Mouse (Mus musculus) heart, adult 18-20 months (tissue): ENCODE measurements around the gene Ldhc. TPM values are rescaled to one million over a fixed set of nuclear protein-coding genes. Genes with fewer than 3 reads are reported as not detected.
A peak's percentile ranks its signal among the peaks of the same experiment; 100 is the strongest.
"Not testable (repeated sequence)": the region's sequence is repeated elsewhere in the genome, so short reads cannot be mapped to it uniquely, and the experiment has no call there.

Source experiments
- DNase-seq, 2 experiments: peaks; one replicate each; pipeline ENCODE4 v3.0.0; 2021 to 2022; ENCODE audit warnings: mixed read lengths in 1 of 2
- total RNA-seq, 2 experiments: library from RNA; stranded (reverse); gene quantifications; 2 replicates each; pipeline ENCODE4 v1.2.3; 2021

Gene Ldhc
- total RNA-seq, 2 experiments from 2014 or later, result not detected

DNA sequence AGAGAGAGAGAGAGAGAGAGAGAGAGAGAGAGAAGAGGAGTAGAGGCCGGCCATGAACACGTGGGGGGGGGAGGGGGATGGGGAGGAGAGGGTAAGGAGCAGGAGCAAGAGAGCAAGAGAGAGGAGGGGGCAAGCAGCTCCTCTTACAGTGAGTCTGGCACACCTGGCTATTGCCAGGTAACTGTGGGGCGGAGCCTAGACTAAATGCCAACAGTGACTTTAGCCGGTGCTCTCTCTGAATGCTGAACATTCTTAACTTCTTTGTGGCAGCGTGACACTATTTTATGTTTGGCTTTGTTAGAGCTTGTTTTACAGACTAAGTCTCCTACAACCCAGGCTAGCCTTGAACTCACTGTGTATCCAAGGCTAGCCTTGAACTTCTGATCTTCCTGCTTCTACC is 18.7 kb upstream of the Ldhc start:
- DNase-seq, result no peak

DNA sequence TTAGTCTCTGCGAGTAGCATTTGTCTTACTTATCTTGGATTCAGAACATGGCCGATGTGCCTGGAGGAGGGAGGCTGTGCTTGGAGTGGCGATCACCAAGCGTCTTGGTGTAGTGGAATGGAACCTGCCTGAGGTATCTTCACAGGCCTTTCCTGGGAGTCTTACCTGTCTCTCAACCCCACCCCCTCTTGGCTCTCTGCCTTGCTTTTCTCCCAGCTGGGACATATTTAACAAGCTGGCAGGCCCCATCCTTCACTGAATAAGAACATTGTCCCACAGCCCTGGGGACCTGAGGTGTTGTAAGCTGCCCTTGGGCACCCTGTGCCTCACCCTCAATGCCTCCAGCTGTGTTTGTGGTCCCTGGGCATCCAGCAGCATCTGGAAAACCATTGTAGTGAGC is 17.4 kb upstream of the Ldhc start:
- DNase-seq, result no peak

- peak; percentile 95 to 96 for DNase-seq
Measured at GRCm38 (mm10) chr7:46845211-46845977, 15.6 kb upstream of the Ldhc start.

GRCm38 (mm10) chr7:46845978-46846485 is 15.0 kb upstream of the Ldhc start:
- no peak for DNase-seq

DNA sequence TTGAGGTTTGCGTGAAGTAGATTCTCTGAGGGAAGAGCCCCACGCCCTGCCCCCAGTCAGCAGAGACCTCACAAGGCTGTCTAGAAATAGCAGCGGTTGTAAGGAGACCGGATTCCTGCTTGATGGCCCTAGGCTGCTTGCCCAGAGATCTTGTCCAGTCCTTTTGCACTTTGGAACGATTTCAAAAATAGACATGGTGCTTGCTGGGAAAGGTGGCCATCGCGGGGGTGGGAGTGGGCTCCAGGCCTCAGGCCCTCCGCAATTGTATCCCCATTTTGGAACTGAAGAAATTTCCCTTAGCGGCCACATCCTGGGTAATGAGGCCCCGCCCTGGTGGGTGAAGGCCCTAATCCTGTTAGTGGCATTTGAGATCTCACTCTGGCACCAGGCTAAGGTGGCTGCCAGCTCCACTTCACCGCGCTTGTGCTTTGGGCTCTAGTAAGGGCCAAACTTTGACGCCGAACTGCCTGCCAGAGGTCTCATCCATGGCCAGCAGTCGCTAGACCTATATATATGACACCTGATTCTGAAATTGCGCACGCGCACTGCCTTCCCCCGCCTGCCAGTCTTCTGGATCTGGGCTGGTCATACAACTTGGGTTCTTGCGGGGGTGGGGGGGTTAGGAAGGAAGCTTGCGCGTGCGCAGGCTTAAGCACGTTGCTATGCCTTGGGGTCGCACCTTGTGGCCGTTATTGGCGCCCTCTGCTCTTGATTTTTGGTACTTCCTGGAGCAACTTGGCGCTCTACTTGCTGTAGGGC is 14.3 kb upstream of the Ldhc start:
- peak; percentile 77 for DNase-seq

DNA sequence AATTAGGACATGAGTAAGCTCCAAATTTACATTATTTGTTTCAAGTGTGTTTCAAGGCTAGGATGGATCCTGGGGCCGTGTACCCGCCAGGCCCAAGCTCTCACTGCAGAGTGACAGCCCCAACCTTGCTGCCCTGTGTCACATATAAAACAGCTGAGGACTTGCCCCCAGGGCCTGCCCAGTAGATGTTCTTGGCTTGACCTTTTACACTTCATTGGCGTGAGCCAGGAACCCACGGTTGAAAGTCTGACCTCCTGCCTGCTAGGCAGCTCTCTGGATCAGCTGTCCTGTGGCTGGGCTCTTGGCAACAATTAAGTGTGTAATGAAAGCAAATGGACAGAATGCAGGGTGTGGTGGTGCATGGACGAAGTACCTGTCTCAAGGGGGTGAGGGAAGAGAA is 11.7 kb upstream of the Ldhc start:
- DNase-seq, result peak in 1 of 2 experiments; percentile 27

DNA sequence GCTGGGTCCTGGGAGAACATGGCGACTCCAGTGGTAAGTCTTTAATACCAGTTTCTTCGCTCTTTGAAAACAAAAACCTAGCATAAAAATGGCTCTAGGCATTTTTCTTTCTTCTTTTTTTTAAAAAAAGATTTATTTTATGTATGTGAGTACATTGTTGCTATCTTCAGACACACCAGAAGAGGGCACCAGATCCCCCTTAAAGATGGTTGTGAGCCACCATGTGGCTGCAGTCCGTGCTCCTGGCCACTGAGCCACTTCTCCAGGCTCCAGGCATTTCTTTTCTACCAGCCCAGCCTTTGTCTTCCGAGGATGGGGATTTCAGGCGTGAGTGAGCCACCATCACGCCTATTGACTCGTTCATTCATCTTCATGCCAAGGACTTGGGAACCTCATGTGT is 10.0 kb upstream of the Ldhc start:
- no peak for DNase-seq

- DNase-seq, result no peak
Measured at GRCm38 (mm10) chr7:46852666-46853065, 8.3 kb upstream of the Ldhc start.

DNA sequence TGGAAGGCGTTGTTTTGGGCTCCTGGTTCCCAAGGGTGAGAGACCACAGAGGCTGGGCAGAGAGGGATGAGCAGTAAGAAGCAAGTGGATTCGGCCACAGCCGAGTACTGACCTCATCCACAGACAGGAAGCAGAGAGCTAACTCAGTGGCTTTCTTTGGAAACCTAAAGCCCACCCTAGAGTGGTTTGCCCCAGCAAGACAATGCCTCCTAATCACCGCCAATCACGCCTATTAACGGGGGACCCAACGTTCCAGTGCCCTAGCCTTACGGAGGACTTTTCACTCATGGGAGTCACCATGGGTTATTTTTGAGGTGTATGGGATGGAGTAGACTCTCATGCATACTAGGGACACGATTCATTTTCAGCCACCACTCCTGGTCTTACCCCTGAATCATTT is 7.6 kb upstream of the Ldhc start:
- no peak for DNase-seq

GRCm38 (mm10) chr7:46855866-46856560 is 5.0 kb upstream of the Ldhc start:
- no peak for DNase-seq

DNA sequence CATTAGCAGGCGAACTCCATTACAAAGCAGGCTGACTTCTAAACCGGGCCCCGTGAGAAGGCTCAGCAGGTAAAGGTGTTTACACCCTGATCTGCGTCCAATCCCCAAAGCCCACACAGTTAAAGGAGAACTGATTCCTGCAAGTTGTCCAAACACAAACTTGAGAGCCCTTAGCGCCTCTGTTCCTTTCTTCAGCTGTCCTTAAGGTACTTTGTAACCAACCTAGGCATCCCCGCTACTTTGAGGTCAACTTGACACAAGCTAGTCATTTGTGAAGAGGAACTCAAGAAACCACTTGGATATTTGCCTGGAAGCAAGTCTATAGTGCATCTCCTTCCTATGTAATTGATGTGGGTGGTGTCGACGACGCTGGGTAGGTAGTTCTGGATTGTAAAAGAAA is 3.6 kb upstream of the Ldhc start:
- no peak for DNase-seq

DNA sequence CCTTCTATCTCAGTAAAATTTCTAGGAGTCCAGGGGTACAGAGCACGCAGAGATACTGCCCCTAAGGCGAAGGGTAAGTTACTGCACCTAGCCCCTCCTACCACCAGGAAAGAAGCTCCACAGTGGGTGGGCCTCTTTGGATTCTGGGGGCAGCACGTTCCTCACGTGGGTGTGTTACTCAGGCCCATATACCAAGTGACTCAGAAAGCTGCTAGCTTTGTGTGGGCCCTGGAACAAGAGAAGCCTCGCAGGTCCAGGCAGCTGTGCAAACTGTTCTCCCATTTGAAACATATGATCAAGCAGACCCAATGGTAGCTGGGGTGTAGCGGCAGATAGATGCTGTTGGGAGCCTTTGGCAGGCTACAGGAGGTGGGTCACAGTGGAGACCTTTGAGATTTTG is 2.0 kb upstream of the Ldhc start:
- no peak for DNase-seq

- no peak for DNase-seq
Measured at GRCm38 (mm10) chr7:46871988-46872387, 11.0 kb downstream of the Ldhc start.

GRCm38 (mm10) chr7:46876841-46877240 is 15.8 kb downstream of the Ldhc start:
- no peak for DNase-seq

GRCm38 (mm10) chr7:46877255-46877654 is 16.3 kb downstream of the Ldhc start:
- DNase-seq, result no peak

GRCm38 (mm10) chr7:46879851-46880250 is 18.8 kb downstream of the Ldhc start:
- DNase-seq, result no peak

DNA sequence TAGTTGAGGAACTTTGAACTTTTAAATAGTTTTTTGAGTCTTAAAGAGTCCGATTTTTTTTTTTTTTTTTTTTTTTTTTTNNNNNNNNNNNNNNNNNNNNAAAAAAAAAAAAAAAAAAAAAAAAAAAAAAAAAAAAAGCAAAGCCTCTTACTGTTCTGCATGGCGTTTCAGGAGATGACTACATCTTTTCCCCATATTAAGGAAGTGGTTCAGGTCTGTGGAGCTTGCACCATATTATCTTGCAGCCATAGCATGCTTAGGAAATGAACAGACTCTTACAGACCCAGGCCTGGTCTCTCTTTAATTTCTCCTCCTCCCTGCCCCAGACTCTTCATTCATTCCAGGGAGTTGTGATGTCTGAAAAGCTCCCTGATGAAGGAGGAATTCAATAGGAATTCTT is 20.0 kb downstream of the Ldhc start:
- DNase-seq, result no peak

DNA sequence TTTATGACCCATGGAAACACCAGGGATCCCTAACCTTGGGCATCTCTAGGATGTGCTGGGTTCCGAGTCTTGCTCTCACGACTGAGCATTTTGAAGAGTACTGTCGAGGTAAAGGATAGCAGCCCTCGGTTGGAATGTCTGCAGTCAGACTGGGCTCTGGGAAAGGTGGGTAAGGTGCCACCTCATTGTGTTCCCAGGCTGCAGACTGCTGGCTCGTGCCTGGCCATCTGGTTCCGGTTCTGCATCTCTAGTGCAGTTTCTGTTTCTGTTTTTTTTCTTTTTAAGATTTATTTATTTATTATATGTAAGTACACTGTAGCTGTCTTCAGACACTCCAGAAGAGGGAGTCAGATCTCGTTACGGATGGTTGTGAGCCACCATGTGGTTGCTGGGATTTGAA is 20.9 kb downstream of the Ldhc start:
- not testable (repeated sequence) for DNase-seq

GRCm38 (mm10) chr7:46883304-46883703 is 22.3 kb downstream of the Ldhc start:
- DNase-seq, result no peak

DNA sequence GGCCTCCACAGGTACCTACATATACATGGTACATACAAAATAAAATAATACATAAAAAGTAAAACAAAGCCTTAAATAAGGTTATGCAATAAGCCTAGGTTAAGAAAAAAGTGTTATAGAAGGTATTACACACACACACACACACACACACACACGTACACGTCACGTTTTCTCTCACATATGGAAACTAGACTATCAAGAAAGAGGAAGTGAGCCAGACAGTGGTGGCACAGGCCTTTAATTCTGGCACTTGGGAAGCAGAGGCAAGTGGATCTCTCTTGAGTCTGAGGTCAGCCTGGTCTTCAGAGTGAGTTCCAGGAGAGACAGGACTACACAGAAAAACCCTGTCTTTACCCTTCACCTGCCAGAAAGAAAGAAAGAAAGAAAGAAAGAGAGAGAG is 34.5 kb downstream of the Ldhc start:
- DNase-seq, result no peak

DNA sequence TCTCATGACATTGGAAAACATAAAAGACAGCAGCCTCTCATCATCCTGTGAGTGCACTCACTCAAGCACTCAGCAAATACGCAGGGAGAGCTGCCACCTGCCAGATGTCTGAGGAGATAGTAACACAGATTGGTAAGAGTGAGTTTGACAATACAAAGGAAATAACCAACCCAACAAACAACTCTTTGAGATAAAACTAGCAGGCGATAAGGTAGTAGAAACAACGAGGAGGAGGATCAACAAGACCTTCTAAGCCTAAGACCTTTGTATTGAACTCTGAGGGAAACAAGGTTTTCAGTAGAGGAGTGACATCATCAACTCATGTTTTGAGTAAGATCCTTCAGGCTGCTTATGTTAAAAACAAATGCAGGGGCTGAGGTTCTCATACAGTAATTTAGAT is 38.3 kb downstream of the Ldhc start:
- no peak for DNase-seq

GRCm38 (mm10) chr7:46911250-46911649 is 50.2 kb downstream of the Ldhc start:
- DNase-seq, result no peak

DNA sequence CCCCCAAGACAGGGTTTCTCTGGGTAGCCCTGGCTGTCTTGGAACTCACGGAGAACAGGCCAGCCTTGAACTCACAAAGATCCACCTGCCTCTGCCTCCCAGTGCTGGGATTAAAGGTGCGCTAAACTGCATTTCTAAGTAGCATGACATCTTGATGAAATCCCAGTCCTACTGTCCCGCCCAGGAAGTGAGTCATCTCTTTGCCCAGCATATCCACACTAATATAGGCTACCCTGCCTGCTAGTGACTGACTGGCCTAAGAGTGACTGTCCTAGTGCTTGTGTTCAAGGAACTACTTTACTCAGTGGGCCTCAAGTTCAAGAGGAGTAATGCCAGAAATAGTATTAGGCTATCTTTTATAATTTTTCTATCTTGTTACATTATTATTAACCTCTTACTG is 55.4 kb downstream of the Ldhc start:
- no peak for DNase-seq
